Mouse (Mus musculus) thymus, postnatal 14 days (tissue): ENCODE measurements at regions not wholly inside any gene's neighbourhood (a gene's known extent, or its start where the extent isn't known, plus 50 kb on each side); places are given as distances from the start of the nearest gene placed in this dataset.

Experiments used
- DNase-seq: peaks from one replicate; pipeline ENCODE4 v3.0.0; 2021

DNA sequence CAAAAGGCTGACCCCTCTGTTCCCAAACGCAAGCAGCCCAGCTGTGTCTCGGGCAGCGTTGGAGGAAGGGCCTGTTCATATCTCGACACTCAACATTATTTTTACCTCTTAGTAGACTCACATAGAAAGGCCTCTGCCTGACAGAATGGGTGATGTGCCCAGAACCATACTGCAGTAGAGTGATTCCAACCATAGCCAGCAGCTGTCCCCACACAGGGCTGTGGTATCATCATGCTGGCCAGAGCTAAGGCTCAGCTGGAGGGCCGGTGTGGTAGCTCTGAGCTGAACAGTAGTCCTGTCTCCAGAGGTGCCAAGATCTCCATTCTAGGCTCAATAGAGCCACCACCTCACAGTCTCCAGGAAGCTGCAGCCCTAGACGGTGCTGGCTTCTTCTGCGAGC, 437.3 kb downstream of the Matn1 start:
- no peak for DNase-seq

GRCm38 (mm10) chr4:131383862-131384261, 439.7 kb downstream of the Matn1 start:
- no peak for DNase-seq

DNA sequence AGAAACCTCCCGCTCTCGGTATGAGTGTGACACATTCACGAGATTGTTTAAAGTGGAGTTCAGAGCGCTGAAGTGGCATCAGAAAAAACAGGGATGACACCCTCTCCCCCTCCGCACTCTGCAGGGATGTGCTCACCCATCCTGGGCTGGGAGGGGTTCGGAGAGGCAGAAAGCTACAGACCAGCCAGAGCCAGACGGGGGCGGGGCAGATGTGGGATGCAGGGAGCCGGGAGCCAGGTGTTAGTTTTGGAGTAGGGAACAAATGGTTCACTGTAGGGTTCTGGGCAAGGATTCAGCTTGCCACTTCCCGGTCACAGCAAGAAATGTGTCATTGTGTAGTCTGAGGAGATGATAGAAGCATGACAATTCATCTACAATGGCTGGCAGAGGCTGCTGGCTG, 442.8 kb downstream of the Matn1 start:
- DNase-seq, result no peak

- DNase-seq, result no peak
These were observed 446.8 kb downstream of the Ptpru start for GRCm38 (mm10) chr4:131391119-131391923.

DNA sequence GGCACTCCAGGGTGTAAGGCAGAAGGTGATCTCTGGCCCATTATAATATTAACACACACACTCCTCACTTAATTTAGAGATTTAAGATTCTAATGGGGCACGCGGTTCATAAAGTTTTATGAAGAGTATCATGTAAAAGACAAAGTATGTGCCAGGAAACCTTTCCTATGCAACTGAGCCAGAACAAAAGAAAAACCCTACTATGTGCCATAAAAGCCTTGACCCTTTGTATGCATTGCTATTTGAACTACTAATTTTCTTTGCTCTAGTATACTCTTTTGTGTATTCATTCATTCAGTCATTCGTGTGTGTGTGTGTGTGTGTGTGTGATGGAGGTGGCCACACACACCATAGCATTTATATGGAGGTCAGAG, 446.2 kb downstream of the Ptpru start:
- DNase-seq, result no peak

- DNase-seq, result no peak
These were observed 445.6 kb downstream of the Ptpru start for GRCm38 (mm10) chr4:131392478-131392877.

DNA sequence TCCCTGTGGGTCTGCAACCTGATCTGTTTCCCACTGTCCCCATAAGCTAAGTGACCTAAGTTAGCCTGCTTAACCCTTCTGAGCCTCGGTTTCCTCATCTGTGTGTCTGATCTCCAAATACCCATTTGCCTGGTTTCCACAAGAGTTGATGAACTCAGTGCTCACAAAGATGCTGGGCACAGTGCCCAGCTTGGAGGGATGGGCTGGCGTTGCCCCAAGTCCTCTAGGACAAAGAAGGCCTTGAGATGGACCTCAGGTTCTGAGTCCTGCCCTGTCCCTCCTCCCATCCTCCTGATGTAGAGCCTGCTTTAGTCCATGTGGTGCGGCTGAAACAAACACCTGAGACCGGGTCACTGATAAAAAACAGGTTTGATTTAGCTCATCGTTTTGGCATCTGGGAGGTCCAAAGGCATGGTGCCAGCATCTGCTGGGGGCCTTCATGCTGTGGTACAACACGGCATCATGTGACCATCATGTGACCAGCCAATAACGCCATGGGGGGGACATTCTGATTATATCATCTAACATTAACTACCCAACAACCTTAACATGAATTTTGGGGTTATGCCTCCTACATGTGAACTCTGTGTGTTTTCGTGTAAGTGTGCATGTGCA, 441.8 kb downstream of the Ptpru start:
- no peak for DNase-seq

- DNase-seq, result no peak
These were observed 440.9 kb downstream of the Ptpru start for GRCm38 (mm10) chr4:131397161-131397560.

DNA sequence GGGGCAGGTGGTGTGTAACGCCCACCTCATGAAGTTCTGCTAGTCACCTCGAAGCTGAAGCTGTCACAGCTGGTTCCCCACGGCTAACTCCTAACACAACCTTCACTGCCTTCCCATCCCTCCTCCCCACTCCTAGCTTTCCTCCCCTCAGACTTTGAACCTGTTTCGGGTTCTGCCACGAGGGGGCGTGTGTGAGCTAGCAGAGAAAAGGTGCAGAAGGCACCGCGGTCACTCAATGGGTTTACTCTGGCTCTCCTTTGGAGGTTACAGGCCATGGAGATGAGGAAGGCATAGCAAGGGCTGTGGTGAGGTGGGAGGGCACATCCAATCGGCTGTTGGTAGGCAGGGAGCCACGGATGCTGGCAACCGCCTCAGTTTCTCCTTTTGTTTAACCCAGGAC, 437.3 kb downstream of the Ptpru start:
- DNase-seq, result no peak

DNA sequence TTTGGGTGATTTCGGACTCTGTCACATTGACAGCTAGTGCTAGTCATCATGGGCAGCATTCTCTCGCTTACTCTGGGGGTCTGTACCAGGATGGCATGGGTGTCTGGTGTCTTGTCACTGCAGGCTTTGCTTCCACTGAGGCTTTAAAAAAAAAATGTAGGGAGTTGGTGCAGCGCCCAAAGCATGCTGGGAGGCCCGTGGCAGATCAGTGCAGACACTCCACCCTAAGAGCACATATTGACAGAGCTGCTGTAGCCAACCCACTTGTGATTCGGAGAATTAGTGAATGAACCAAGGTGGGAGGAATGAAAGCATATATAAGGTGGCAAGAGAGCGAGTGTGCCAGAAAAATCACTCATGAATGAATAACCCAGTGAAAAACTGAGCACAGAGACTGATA, 436.8 kb downstream of the Ptpru start:
- DNase-seq, result no peak

- DNase-seq, result no peak
These were observed 432.6 kb downstream of the Ptpru start for GRCm38 (mm10) chr4:131405376-131406017.

- no peak for DNase-seq
These were observed 430.6 kb downstream of the Ptpru start for GRCm38 (mm10) chr4:131407464-131407863.

- DNase-seq, result no peak
These were observed 429.4 kb downstream of the Ptpru start for GRCm38 (mm10) chr4:131408644-131409043.

- DNase-seq, result peak; percentile 14
These were observed 428.3 kb downstream of the Ptpru start for GRCm38 (mm10) chr4:131409805-131410204.

GRCm38 (mm10) chr4:131411936-131412335, 426.2 kb downstream of the Ptpru start:
- DNase-seq, result no peak

- DNase-seq, result no peak
These were observed 424.7 kb downstream of the Ptpru start for GRCm38 (mm10) chr4:131413380-131413779.

DNA sequence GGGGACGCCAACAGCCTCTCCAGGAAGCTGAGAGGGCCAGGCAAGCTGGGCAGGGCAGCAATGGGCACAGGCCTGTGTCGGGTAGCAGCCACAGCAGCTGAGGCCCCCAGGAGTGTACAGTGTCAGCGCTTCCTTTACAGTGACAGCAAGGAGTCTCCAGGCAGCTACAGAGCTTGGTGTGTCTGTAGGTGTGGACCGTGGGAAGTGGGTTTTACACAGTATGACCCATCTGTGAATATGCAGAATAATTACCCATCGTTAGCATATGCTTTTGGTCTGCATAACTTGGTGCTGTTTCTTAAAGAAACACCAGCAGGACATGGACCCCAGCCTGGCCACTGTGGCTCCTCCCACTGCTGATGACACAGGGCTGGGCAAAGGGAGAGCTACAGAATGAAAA, 422.6 kb downstream of the Ptpru start:
- no peak for DNase-seq

DNA sequence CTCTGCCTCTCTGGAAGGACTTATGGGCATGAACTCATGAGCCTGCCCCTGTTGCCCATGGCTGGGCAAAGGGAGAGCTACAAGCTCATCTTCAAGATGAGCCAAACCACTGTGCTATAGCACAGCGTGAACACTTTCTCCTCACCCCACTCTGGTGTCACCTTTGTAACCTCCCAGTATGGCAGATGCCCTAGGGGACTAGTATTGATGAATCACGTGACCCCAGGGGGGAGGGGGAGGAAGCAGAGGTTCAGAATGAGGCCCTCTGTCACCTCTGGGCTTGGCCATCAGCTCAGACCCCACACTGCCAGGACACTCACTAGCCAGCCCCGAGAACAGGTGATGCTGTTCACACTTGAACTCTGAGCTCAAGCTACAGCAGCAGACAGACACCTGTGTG, 421.9 kb downstream of the Ptpru start:
- no peak for DNase-seq

DNA sequence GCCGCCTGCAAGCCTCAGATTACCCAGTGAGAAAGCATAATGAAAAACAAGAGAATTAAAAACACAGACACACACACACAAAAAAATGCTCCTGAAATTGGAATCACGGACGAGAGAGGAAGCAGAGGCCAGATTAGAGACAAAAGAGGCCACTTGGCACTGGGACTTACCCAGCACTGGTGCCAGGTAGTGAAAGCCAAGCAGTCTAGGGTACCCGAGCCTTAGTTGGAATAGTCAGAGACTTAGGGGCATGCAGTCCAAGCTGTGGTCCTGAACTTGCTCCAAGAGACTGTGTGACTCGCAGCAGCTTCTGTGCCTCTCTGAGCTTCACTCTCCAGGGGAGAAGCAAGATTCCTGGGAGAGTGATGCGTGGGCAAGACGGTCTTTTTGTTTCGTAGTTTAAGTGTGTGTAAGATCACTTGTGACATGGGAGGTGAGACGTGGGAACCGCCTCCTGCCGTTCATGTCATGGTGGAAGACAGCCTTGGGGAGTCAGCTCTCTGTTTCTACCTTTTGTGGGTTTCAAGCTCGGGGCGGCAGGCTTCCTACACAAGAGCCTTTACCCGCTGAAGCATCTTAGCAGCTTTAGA, 420.8 kb downstream of the Ptpru start:
- DNase-seq, result no peak

- DNase-seq, result no peak
These were observed 412.8 kb downstream of the Ptpru start for GRCm38 (mm10) chr4:131425311-131425710.

GRCm38 (mm10) chr4:131427871-131428270, 410.2 kb downstream of the Ptpru start:
- no peak for DNase-seq

DNA sequence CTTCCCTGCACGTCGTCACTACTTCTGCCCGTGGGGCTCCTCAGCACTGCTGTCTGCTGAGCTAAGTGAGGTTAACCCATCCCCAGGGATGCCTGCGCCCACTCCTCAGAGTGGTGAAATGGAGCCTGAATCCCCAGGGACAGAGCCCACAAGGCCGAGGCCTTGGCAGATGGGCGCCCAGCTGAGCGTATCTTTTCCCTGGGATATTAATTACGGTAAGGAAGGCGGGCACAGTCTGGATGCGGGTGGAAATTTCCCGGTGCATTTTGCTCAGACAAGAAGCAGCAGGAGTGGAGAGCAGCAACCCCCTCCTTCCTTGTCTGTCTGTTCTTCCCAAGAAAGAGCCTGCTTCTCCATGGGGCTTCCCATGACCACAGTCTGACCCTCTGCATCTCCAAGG, 408.7 kb downstream of the Ptpru start:
- no peak for DNase-seq

- no peak for DNase-seq
These were observed 407.7 kb downstream of the Ptpru start for GRCm38 (mm10) chr4:131430420-131430819.

DNA sequence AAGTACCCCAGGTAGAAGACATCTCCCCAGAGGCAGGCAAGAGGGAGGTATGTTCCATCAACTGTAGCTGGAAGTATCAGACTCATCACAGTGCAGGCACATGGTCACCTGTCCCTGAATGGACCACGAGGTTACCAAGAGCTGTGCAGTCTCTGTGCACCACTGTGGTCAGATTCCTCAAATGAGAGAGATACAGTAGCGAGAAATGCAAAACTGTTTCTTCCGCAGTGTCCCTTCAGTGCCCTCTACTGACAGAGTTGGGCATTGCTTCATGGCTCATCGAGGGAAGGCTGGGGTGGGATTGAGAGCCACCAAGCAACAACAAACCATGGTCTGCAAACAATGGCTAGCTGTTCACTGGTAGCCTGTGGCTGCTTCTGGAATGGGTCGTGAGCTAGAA, 406.9 kb downstream of the Ptpru start:
- DNase-seq, result peak; percentile 28
